Mouse (Mus musculus): ENCODE measurements around the gene Msi2.

Gene Msi2

DNA sequence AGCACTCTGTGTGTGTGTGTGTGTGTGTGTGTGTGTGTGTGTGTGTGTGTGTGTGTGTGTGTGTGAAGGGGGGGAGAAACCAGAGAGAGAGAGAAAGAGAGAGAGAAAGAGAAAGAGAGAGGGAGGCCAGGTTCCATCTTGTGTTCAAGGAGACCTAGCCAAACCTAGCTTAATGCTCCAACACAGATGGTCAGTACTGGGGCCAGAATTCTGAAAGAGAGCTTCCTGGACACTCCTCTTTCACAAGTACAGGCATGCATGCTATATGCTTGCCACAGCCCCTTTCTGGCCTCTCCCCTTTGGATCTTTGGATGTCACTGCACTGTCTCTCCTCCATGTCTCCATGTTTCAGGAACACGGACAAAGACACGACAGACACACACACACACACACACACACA lies 41.7 kb downstream of the Msi2 start:
- no peak for DNase-seq (ENCODE audit: low spot score)

DNA sequence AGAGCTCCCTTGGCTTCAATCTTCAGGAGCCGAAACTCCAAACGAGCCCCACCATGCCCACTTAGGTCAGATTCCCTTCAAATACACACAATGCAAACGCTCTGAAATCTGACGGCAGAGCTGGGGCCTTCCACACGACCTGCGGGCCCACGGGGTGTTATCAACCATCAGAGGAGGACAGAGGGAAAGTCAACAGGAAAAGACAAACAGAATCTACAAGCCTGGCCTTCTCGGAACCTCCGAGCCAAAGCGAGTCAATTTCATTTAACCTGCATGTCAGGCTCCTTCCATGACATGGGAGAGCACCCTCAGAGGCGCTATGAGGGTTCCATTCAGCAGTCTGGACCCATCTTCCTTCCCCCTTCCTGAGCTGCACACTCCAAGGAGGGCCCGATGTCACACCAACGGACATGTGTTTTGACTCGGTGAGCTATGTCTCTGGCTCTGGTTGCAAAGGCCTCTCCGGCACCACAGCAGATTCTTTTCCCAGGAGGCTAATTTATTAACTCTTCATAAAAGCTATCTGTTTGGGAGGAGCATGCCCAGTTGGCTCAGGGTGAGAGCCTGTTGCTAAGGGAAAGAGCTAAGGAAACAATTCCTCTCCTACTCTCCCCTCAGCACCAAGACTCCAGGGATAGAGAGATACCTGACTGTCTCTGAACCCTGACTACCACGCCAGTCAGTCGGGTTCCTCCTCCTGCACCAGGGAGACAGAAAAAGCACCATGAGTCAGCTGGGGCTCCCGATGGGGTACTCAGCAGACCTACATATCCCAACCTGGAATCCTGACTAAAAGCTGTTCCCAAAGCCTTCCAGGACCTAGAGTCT lies 42.6 kb downstream of the Msi2 start:
- DNase-seq (ENCODE audit: low spot score), result no peak

DNA sequence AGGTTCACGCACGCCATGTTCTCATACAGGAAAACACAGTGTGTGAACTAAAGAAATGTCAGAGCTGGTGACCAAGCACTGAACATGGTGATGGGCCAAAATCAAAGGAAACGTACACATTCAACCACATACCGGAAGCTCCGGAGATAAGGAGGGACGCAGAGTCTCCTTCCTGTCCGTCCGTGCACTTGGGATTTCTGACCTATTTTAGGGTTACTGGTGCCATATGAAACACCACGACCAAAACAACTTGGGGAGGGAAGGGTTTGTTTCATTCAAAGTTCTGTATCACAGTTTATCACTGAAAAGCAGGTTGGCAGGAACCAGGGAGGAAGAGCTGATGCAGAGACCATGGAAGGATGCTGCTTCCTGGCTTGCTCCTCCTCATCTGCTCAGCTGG lies 44.2 kb downstream of the Msi2 start:
- DNase-seq (ENCODE audit: low spot score), result no peak

DNA sequence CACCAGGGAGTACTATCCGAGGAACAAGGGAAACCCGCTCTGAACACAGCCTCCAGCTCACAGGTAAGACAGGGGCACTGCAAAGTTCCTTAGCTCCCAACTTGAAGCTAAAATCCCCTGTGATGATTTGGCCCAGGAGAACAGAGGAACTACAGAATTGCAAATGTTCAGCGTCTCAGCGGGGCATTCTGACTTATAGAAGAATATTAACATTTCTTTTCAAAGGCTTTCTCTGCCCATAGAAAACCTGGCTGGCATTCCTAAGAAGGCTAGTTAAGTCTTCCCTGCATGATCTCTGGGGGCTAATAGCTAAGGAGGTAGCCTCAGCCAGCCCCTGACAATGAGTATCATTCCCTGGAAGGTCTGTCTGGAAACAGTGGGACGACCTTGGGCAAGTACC lies 47.4 kb downstream of the Msi2 start:
- no peak for DNase-seq (ENCODE audit: low spot score)

DNA sequence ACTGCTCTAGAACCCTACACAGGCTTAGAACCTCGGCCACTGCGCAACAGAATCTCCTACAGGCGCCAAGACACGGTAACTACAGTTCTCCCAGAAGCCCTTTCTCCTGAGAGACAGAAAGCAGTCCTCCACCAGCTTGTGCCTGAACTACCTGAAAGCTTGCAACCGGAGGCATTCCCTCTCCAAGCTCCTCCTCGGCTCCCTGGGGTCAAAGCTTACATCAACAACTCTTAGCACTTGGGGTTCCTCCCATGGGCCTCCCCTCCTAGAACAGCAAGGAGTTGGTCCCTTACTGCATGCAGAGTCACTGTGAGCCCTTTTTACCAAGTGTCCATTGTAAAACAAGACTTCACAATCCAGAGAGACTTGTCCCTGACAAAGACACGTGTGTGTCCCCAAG lies 49.2 kb downstream of the Msi2 start:
- DNase-seq (ENCODE audit: low spot score), result no peak

DNA sequence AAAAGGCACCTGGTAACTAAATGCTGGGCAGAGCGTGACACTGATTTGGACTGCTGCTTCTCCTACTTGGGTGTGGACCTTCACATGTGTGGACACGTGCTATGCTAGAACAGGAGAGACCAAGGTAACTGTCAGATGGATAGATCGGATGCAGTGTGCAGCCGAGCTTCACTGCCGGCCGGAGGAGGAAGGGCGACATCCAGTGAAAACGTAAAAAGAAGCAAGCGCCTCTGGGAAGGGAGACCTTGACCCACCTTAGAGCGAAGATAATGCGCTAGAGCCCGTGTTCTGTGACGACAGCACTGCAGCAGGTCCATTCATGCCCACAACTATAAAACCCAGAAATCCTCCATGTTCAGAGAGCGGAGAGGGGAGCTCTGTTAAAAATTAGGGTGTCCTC lies 50.0 kb downstream of the Msi2 start:
- no peak for DNase-seq (ENCODE audit: low spot score)

DNA sequence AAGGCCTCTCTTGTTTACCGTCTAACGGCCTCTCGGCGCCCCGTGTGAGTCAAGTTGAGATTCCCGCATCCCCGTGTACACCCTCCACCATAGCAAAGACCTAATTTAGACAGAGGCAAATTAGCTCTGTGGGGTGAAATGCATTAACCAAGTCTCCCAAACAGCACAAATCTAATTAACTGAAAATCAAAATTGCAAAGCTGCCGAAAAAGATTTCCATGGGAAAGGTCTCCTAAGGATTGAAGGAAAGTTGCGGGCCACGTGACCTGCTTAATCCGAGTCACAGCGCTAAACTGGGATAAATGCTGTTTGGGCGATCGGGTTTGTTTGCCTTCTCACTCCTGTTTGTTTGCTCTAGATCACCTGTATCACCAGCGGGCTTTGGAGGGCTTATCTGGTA lies 52.5 kb downstream of the Msi2 start:
- DNase-seq (ENCODE audit: low spot score), result no peak

DNA sequence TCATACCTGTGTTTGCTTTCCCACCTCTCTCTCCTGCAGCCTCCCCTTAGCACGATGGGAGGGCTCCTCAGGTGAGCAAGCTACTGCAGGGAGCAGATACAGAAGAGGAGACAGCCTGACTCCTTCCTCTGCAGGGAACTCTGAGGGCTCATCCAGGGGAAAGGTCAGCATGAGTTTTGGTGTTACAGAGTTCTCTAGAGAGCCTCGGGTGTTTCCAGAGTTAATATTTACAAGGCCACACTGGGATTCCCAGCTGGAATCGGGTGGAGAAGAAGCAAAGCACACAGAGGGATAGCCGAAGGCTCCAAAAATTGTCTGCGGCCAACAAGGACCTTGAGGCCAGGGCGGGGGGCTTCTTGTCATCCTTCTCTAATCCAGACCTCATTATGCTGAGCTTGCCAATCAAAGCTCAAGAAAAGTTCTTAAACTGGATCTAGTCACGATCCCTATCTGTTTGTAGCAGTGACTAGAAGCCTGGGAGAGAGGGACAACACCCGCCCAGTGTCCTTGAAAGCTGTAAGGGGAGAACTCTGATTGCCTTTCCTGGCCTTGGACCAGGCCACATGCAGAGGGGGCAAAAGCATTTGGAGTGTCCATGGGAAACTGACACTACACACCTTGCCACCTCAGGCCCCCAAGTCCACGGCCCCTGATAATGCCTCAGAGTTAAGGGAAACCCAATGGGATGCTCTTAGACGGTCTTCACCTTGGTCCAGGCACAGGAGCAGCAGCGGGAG lies 56.7 kb downstream of the Msi2 start:
- DNase-seq (ENCODE audit: low spot score), result no peak

DNA sequence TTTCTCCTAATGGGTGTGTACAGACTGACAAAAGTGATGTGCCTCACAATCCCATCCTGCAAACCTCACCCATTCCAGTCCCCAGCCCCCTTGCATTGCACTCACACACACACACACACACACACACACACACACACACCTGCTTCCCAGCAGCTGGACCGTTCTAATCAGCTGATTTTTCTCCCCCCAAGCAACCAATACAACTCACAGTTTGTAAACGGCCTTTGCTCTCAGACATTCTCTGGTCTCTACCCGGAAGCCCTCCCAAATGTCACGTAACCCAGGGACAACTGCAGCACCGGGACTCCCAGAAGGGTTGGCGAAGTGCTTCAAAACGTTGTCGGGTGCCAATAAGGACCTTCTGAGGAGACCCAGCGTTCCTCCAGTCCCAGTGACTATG lies 57.9 kb downstream of the Msi2 start:
- DNase-seq (ENCODE audit: low spot score), result no peak

DNA sequence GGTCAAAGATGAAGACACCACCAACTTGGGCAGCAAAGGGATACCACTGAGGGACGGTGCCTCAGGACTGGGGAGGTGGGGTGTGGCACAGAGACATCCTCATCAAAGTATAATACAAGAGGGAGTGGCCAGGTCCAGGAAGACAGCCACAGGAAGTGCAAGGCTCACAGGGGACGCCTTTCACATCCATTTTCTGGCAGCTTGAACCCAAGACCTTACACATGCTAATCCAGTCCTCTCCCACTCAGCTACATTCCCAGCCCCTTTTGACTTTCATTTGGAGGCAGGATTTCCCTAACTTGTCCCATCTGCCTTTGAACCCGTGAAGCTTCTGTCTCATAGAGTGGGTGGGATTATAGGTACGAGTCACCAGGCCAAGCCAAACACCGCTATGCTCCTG lies 59.4 kb downstream of the Msi2 start:
- DNase-seq (ENCODE audit: low spot score), result no peak

DNA sequence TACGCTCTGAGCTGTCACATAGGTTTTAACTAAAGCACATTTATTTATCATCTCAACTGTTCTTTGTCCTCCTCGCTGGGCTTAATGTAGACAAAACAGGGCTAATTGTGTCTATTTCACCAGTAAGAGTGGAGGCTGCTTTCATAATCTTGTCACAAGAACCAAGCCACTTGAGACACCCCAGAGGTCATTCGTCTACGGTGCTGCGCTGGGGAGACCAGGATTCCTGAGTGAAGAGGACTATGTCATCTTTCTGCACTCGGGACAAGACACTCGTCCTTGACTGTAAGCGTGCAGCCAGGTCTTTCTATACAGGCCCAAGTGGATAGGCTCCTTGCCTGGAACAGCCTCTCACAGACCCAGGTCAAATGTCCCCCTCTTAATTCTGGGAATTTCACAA lies 62.5 kb downstream of the Msi2 start:
- no peak for DNase-seq (ENCODE audit: low spot score)

DNA sequence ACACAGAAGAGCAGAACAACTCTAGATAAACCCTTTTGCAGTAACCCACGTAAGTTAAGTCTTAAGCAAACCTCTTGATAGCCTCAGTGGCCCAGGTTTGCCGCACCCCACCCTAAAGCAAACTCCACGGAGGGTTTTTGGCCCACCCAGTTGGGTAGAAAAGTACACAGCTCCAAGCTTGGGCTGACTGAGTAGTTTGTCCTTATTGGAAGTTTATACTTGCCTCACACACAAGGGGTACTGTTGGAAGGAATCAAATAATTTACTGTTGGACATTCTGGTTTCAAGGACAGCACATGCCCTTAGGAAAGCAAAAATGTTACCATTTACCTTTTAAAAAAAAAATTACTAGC lies 63.1 kb downstream of the Msi2 start:
- DNase-seq (ENCODE audit: low spot score), result no peak

DNA sequence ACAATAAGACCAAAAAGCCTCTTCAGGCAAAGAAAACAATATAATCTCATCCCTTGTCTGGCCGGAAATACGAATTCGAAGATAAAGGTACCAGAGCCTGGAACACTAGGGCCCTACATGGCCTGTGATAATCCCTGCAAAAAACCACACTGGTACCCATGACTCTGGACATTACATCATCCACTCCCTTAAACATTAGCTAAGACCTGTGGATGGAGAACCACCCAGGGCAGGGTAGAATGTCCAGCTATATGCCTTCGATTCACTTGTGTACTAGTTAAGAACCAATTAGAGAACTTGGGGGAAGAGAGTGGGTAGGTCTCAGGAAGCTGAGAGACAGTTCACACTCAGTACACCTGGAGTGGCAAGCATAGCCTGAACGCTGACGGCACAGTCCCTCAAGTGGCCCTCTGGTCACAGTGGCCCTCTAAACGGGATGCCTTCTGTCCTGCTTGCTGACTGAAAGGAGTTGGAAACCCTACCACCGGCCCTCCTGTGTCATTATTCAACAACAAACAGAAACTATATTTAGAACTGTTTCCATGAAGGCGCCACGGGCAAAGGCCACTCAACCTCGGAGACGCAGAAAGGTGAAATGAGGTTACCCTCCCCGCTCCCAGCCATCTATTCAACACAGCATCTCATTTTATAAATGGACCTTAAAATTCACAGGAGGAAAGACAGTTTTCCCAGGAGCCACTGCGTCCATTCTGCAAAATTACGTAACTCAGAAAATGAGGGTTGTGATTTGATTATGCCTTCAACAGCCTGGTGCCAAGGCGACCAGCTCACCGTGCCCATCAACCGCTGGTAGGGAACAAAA lies 63.7 kb downstream of the Msi2 start:
- DNase-seq (ENCODE audit: low spot score), result no peak

DNA sequence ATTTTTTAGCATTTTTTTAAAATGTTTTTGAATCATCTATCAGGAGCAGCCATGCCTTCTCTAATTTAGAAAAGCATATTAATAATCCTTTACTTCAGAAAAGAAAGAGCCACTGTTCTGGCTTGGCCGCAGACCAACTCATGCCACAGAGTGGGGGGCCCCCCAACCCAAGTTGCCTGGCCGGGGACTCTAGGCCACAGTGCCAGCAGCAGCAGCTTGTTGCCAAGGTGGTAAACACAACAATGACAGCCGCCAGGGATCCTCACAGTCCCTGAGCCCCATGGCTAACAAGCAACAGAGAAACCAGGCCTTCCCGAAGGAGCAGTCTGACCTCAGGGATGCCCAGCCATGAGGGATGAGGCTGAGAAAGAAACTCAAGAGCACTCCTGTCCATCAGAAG lies 68.0 kb downstream of the Msi2 start:
- no peak for DNase-seq (ENCODE audit: low spot score)

DNA sequence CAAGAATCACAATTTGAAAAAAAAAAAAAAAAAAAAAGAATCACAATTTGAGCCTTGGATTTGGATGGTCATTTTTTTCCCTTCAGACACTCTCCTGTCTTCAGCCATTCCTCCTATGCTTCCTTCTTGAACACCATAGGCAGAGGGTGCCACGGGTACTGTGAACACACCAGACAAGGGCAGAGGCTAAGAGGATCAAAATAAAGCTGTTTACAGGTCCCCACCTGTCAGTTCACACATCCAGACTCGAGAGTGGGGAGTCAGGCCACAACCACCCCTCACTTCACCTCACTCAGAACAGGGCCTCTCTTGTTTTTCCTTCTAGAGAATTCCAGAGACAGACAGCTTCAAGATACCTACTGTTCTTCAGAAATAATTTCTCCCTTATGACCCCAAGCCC lies 69.3 kb downstream of the Msi2 start:
- no peak for DNase-seq (ENCODE audit: low spot score)

DNA sequence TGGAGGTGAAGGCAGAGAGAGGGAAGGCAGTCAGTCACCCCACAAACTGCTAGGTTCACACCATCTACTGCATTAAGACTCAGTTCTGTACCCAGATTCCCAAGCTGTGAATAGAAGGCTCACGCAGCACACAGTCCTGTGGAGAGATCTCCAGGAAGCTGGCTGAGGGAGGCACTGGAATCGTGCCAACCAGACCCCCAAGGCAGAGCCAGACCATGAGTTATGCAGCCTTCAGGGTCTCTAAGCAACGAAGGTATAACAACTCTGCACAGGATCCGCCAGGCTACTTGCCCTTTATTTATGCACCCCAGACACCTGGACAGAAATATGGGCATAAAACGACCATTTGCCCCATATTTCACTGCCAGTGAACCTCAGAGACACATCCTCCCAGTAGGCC lies 69.9 kb downstream of the Msi2 start:
- no peak for DNase-seq (ENCODE audit: low spot score)

DNA sequence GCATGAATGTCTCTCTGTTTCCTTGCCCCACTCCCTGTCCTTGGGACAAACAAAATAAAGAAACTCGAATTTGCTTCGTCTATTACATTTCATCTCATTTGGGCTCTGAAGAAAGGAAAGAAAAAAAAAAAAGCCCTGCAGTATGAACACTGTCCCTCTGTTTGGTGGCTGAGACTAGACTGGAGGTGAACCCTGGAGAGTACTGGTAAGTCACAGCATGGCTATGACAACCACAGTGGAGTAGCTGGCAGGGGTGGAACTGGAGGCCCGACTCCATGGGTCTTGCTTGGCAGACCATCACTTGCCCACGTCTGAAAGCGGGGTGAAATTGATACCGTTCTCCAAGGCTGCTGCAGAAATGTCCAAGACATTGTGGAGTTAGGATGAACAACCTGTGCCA lies 71.8 kb downstream of the Msi2 start:
- no peak for DNase-seq (ENCODE audit: low spot score)

DNA sequence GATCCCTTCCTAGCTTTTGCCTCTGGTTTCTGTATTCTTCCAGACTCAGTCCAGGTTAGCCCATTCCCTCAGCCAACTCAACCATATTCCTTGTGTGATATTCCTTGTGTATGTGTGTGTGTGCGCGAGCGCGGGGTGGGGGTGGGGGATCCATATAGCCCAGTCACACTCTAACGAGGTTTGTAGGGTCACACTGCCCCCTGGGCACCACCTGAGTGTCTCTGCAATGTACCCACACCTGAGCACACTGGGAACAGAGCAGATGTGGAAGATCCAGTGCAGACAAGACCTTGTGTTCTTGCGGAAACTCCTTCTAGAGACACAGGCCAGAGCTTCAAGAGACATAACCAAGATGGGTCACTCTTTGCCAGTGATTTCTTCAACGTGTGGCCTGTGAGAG lies 72.5 kb downstream of the Msi2 start:
- no peak for DNase-seq (ENCODE audit: low spot score)

DNA sequence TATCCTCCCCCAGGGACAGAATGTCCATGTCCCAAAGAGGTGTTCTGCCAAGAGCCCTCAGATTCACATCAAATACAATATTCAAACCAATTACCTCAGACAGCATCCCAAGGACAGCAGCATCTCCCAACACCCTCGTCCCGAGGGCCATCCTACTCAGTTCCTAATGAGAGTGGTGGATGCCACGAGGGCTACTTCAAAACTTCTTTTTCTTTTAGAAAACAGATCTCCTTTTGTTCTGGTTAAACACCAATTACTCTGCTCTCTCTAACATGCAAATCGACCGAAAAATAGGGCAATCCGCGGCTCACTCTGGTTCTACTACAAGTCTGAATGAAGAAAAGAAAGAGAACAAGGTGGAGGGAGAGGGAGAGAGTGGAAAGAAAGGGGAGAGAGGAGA lies 73.6 kb downstream of the Msi2 start:
- DNase-seq (ENCODE audit: low spot score), result no peak

DNA sequence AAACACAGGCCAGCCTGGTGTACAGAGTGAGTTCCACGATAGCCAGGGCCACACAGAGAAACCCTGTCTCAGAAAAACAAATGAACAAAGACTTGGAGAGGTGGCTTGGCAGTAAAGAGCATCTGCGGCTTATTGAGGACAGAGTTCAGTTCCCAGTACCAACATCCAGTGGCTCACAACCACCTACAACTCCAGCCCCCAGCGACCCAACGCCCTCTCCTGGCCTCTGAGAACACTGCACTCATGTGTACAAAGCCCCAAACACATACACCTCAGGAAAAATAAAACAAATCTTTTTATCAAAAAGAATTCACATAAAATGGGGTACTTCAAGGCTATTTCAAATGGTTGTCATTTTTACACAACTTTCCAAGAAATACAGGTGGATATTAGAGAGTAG lies 78.5 kb downstream of the Msi2 start:
- DNase-seq (ENCODE audit: low spot score), result no peak

DNA sequence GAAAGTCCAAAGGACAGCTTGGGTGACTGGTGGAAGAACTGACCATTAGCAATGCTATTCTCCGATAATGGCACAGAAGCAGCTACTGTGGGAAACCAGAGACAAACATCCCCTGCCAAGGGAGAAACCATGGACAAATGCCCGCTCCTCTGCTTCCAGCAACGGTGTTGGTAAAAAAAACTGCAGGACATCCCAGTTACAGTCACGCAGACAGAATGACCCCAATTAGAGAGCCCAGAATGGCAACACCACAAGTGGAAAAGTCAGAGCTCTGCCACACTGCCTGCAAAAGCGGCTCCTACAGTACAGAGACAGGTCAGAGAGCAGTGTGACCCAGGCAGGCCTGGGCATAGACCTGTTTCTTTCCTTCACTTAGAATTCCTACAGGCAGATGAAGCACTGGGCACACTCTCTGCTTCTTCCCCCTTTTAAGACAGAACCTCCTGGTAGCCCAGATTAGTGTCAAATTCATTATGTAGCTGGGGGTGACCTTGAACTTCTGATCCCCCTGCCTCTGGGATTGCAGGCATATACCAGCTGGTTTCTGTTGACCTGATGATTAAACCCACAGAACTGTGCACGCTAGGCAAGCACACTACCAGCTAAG lies 79.3 kb downstream of the Msi2 start:
- no peak for DNase-seq (ENCODE audit: low spot score)

DNA sequence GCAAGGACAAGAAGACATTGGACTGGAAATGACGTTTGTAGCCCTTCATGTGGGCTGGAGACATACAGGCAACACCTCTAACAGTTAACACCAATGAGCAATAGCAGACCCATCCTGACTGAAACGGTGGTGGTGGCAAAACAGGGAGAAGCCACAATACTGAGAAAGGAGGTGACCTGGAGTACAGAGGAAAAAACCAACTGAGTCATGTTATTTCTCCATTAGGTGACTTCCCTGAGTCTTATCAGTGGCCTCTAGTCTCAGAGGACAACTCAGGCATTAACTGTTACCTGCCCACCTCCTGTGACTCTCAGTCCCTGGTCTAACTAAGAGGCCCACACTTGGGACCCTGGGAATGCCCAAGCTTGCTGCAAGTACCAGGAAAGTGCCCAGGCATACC lies 80.1 kb downstream of the Msi2 start:
- no peak for DNase-seq (ENCODE audit: low spot score)

DNA sequence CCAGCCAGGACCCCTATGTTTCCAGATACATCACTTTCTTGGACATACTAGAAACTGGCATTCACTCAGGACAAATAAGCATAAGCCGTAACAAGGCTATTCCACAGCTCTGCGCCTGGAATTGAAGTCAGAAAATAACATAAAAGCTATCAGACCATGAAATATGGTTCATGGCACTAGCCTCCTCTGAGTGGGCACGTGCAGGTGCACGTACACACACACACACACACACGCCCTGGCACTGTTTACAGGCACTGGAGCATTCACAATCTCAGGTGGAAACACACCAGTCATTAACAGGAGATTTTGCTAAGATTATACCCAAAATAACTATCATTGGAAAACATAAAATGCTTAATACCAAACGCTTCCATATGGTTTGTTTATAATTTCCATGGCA lies 81.4 kb downstream of the Msi2 start:
- no peak for DNase-seq (ENCODE audit: low spot score)
